ENCODE assay signal across 11 mouse cellular contexts in the genomic region with DNA sequence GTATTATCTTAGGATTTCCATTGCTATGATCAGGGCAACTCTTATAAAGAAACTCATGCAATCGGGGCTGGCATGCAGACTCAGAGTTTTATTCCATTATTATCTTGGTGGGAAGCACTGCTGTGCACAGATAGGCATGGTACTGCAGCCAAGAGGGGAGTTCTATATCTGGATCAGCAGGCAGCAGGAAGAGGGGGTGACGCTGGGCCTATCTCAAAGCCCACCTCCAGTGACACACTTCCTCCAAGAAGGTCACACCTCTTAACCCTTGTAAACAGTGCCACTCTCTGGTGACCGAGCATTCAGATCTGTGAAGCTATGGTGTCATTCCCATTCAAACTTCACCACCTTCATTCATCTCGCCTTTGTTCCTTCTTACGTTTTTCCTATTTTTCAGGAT.
DNase-seq lines count a peak whose midpoint lies in the region; TF ChIP-seq lines count a peak whose summit lies in the region.
"Had no signal": no experiment of that assay in that cellular context is flagged by ENCODE, and none has a peak within 500 bp of the region (broad histone marks: within the 10 kb centered on the region; RNA-seq: fewer than 3 reads in every experiment).

No protein-coding gene starts in this region.

- no peak overlapping the region for H3K4me3 ChIP-seq in layer of hippocampus, adult 2 months
- H3K4me3 ChIP-seq: lung, embryonic 15.5 days had no signal

- DNase-seq in cerebellum, postnatal 10 days = peak; percentile 19 to 23
- DNase-seq in cerebellum, adult 11 months = no peak
- peak in 1 of 2 experiments; percentile 11 for DNase-seq in layer of hippocampus, adult 2 months (ENCODE audit: low spot score in 2 of 2)
- no peak for DNase-seq in layer of hippocampus, postnatal 14 days (ENCODE audit: low spot score in 2 of 2)
- DNase-seq in induced T-regulatory cell, adult 2 months (ENCODE audit: low read depth) = peak; percentile 12
- peak; percentile 38 to 42 for DNase-seq in thymus, postnatal 10 days (ENCODE audit: low spot score in 2 of 2)
- DNase-seq in frontal cortex, postnatal 10 days (ENCODE audit: low spot score in 2 of 2) = no peak
- DNase-seq in spleen, postnatal 36 days (ENCODE audit: low spot score in 2 of 2) = no peak
- DNase-seq: forebrain, postnatal 0 days had no signal

- H3K27ac ChIP-seq in layer of hippocampus, adult 2 months = no peak overlapping the region
- H3K27ac ChIP-seq: hindbrain, embryonic 14.5 days; lung, embryonic 15.5 days had no signal

- peak; percentile 55 for TF ChIP-seq CTCF in layer of hippocampus, adult 2 months (conservative IDR thresholded peaks at IDR 0.05)

Comparison
In these comparisons a context has a peak if more than half of its experiments do, and no peak if none do; other contexts are left out.
1. DNase-seq: peak in cerebellum, postnatal 10 days (2 of 2), induced T-regulatory cell, adult 2 months (single experiment) and thymus, postnatal 10 days (2 of 2); none in cerebellum, adult 11 months (single experiment), layer of hippocampus, postnatal 14 days (0 of 2), frontal cortex, postnatal 10 days (0 of 2) and spleen, postnatal 36 days (0 of 2).